Mouse (Mus musculus) liver, adult 2 months (tissue): Measurements from ENCODE around the gene Scube2.

Experiments
- CTCF ChIP-seq: fragments of 200-500 bp; IDR thresholded peaks from 2 replicates; pipeline ENCODE4 v1.5.1; 2011; ENCODE audit warnings: low read depth, low read length, control low read depth
- POLR2A ChIP-seq: fragments of 200-500 bp; IDR thresholded peaks from 2 replicates; pipeline ENCODE4 v1.6.1; 2011; ENCODE audit warnings: low read length, control low read depth; ENCODE audit not compliant: insufficient read depth; ENCODE audit errors: extremely low read depth

- no peak for TF ChIP-seq CTCF
- no peak for TF ChIP-seq POLR2A
Observed at GRCm38 (mm10) chr7:109882574-109882973, 17.1 kb upstream of the Scube2 start.
